Mouse (Mus musculus): ENCODE measurements around the gene Kif3b. TPM values are rescaled to one million over a fixed set of nuclear protein-coding genes. Genes with fewer than 3 reads are reported as not detected.

Kif3b gene
- polyA plus RNA-seq, 1 experiment from 2014 or later = 1.9 TPM

DNA sequence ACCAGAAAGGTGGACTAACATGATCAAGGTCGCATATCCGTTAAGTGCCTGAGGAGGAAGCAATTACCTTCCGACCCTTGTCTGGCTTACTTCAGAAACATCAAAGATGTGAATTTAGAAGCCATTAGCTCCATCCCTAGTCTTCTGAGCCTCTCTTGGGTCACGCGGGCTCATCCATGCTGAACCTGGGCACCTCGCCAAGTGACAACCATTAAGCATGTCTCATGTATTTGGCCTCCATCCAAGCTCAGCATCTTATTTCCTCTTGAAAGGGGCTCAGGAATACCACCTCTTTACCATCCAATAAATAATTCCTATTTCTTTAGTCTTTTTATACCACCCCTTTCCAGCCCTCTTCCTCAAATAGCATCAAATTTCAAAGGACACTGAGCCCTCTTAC, 3.4 kb upstream of the Kif3b start:
- WGBS (ENCODE audit: insufficient replicate concordance) = 62% methylated on average over 6 of the region's 6 CpGs

DNA sequence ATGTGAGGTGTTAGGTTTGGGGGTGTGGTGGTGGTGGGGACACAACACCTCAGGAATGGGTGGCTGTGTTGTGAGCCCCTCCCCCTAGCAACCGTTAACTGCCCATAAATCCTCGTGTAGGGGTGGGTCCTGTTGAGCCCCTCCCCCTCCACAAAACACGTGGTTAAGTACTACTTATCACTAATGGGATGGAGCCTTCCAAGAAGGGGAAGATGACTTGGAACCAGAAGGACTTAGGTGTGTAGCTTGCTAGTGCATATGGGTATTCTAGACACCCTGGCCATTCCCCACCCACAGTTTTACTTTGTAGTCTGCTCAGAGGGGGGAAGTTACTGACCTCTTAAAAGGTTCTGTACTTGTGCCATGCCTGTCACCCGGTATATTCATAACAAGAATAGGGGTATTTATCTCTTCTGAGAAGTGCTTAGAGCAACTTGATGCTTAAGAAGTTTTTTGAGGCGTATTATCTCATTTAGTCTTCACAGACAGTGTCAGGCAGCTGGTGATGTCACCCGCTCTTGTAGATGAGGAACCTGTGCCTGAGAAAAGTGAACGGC, 1.2 kb downstream of the Kif3b start:
- peak; percentile 45 for ATAC-seq (ENCODE audit: low read depth)
- Histone ChIP-seq H3K27ac (ENCODE audit: low read length) (no peak overlapping the region), H3K9me3 (replicated peaks; ENCODE audit: control insufficient read depth, low read length) (no peaks in the 10 kb centered on the region), H3K9ac (ENCODE audit: low read depth, low read length) (no peak overlapping the region), H3K4me1 (ENCODE audit: control insufficient read depth, low read depth, low read length) (peaks cover 16% of the 10 kb centered on the region), H3K27me3 (ENCODE audit: control insufficient read depth, insufficient read depth, low read depth, low read length) (no peaks in the 10 kb centered on the region), H3K36me3 (ENCODE audit: control insufficient read depth, insufficient read depth) (no peaks in the 10 kb centered on the region), H3K4me3 (ENCODE audit: low read depth, low read length) (peak overlapping the region; percentile 84), H3K4me2 (ENCODE audit: low read depth, low read length) (peak overlapping the region; percentile 92)
- 23% methylated on average over 7 of the region's 7 CpGs for WGBS (ENCODE audit: insufficient replicate concordance)

More for the DNA sequence above, 3.4 kb upstream of the Kif3b start:
- no peaks in the 10 kb centered on the region for H3K36me3 ChIP-seq (ENCODE audit: control insufficient read depth, insufficient read depth)
- no peak overlapping the region for H3K27ac ChIP-seq (ENCODE audit: low read length)
- no peak overlapping the region for H3K9ac ChIP-seq (ENCODE audit: low read depth, low read length)
- no peak overlapping the region for H3K4me3 ChIP-seq (ENCODE audit: low read depth, low read length)
- no peaks in the 10 kb centered on the region for H3K27me3 ChIP-seq (ENCODE audit: control insufficient read depth, insufficient read depth, low read depth, low read length)
- H3K4me1 ChIP-seq (ENCODE audit: control insufficient read depth, low read depth, low read length) = peaks cover 16% of the 10 kb centered on the region
- ATAC-seq (ENCODE audit: low read depth) = no peak
- no peak overlapping the region for H3K4me2 ChIP-seq (ENCODE audit: low read depth, low read length)
- H3K9me3 ChIP-seq (replicated peaks; ENCODE audit: control insufficient read depth, low read length) = no peaks in the 10 kb centered on the region

GRCm38 (mm10) chr2:153295196-153295595, 4.0 kb downstream of the Kif3b start:
- 77% methylated on average over 4 of the region's 4 CpGs for WGBS (ENCODE audit: insufficient replicate concordance)
- Histone ChIP-seq H3K27me3 (ENCODE audit: control insufficient read depth, insufficient read depth, low read depth, low read length) (no peaks in the 10 kb centered on the region), H3K9ac (ENCODE audit: low read depth, low read length) (no peak overlapping the region), H3K9me3 (replicated peaks; ENCODE audit: control insufficient read depth, low read length) (no peaks in the 10 kb centered on the region), H3K4me2 (ENCODE audit: low read depth, low read length) (no peak overlapping the region), H3K4me1 (ENCODE audit: control insufficient read depth, low read depth, low read length) (peaks cover 25% of the 10 kb centered on the region), H3K27ac (ENCODE audit: low read length) (no peak overlapping the region), H3K36me3 (ENCODE audit: control insufficient read depth, insufficient read depth) (no peaks in the 10 kb centered on the region), H3K4me3 (ENCODE audit: low read depth, low read length) (no peak overlapping the region)
- ATAC-seq (ENCODE audit: low read depth) = no peak

DNA sequence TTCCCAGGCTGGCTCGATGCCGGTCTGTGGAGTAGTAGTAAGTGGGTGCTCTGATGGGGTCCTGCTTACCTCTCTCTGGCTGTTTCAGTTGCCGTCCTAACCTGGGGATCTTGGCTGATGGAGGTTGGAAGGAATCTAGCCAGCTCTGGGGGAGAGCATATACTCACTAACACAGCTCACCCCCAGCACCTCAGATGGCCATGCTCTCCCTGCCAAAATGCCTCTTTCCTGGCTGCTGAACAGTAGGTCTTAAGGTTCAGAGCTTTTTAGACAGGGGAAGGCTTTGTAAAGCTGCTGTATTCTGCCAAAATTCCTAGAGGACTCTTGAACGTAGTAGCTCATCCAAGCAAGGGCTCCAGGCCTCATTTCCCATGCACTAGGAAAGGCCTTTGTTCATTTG, 6.6 kb downstream of the Kif3b start:
- Histone ChIP-seq H3K27me3 (ENCODE audit: control insufficient read depth, insufficient read depth, low read depth, low read length) (no peaks in the 10 kb centered on the region), H3K4me1 (ENCODE audit: control insufficient read depth, low read depth, low read length) (peaks cover 9% of the 10 kb centered on the region), H3K9me3 (replicated peaks; ENCODE audit: control insufficient read depth, low read length) (no peaks in the 10 kb centered on the region), H3K4me3 (ENCODE audit: low read depth, low read length) (no peak overlapping the region), H3K27ac (ENCODE audit: low read length) (no peak overlapping the region), H3K9ac (ENCODE audit: low read depth, low read length) (no peak overlapping the region), H3K36me3 (ENCODE audit: control insufficient read depth, insufficient read depth) (no peaks in the 10 kb centered on the region), H3K4me2 (ENCODE audit: low read depth, low read length) (no peak overlapping the region)
- WGBS (ENCODE audit: insufficient replicate concordance) = 81% methylated on average over 4 of the region's 4 CpGs
- no peak for ATAC-seq (ENCODE audit: low read depth)

DNA sequence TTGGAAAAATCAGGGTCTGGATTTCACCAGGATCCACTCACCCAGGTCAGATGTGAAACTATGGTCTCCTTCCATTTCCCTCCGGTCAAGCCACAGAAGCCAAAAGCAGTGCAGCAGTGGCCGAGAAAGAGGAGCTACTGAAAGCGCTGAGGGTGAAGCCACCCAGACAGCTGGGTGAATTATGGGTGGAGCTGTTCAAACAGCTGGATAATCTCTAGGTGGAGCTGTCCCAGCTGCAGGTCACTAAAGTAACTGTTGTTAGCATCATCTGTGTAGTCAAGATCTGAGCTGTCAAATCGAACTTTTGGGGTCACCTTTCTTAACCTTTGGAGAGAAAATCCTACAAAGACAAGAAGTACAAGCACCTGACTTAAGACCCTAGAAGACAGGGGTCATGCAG, 7.2 kb downstream of the Kif3b start:
- WGBS (ENCODE audit: insufficient replicate concordance) = 43% methylated on average over 4 of the region's 4 CpGs
- no peak for ATAC-seq (ENCODE audit: low read depth)
- Histone ChIP-seq H3K9ac (ENCODE audit: low read depth, low read length) (no peak overlapping the region), H3K27me3 (ENCODE audit: control insufficient read depth, insufficient read depth, low read depth, low read length) (no peaks in the 10 kb centered on the region), H3K4me2 (ENCODE audit: low read depth, low read length) (no peak overlapping the region), H3K36me3 (ENCODE audit: control insufficient read depth, insufficient read depth) (no peaks in the 10 kb centered on the region), H3K27ac (ENCODE audit: low read length) (0 out of 2 replicates have a peak overlapping the region, but pooled peaks have one; percentile 11), H3K4me1 (ENCODE audit: control insufficient read depth, low read depth, low read length) (peaks cover 9% of the 10 kb centered on the region), H3K4me3 (ENCODE audit: low read depth, low read length) (no peak overlapping the region), H3K9me3 (replicated peaks; ENCODE audit: control insufficient read depth, low read length) (no peaks in the 10 kb centered on the region)

DNA sequence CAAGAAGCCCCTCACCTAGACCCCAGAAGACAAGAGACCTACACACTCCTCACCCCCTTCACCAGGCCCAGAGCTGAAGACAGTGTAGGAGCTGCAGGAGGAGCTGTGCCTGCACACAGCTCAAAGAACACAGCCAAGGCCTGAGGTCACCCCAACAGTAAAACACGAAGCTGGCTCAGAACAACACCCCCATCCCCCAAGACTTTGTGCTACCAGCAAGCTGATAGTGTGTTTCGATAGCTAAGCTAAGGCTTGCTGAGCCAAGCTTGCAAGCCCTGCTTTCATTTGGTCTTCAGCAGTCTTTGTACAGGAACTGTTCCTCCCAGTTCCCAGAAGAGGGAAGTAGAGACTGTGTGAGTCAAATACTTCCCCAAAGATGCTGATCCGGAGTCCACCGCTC, 7.7 kb downstream of the Kif3b start:
- Histone ChIP-seq H3K9ac (ENCODE audit: low read depth, low read length) (no peak overlapping the region), H3K4me2 (ENCODE audit: low read depth, low read length) (no peak overlapping the region), H3K27ac (ENCODE audit: low read length) (0 out of 2 replicates have a peak overlapping the region, but pooled peaks have one; percentile 11), H3K27me3 (ENCODE audit: control insufficient read depth, insufficient read depth, low read depth, low read length) (no peaks in the 10 kb centered on the region), H3K9me3 (replicated peaks; ENCODE audit: control insufficient read depth, low read length) (no peaks in the 10 kb centered on the region), H3K4me1 (ENCODE audit: control insufficient read depth, low read depth, low read length) (peaks cover 9% of the 10 kb centered on the region), H3K36me3 (ENCODE audit: control insufficient read depth, insufficient read depth) (no peaks in the 10 kb centered on the region), H3K4me3 (ENCODE audit: low read depth, low read length) (no peak overlapping the region)
- ATAC-seq (ENCODE audit: low read depth) = peak; percentile 41; the same call in 1 of the 2 replicates
- 29% methylated on average over 4 of the region's 4 CpGs for WGBS (ENCODE audit: insufficient replicate concordance)

DNA sequence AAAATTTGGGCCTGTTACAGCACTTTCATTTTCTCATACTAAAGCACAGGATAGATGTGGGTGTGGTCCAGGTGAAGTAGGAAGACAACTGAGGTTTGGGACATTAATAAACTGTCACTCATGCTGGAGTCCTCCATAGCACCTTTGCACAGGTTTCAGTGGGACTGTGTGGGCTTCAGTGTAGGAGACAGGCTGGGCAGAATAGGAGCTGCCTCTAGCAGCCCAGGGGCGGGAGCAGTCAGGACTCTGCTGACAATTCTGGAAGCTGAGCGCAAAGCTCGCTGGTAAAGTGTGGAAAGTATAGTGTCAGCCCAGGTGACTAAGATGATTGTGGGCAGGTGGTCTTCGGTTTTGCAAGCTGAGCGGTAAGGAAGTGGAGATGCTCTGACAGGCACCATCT, 9.9 kb downstream of the Kif3b start:
- 85% methylated on average over 5 of the region's 5 CpGs for WGBS (ENCODE audit: insufficient replicate concordance)
- Histone ChIP-seq H3K4me1 (ENCODE audit: control insufficient read depth, low read depth, low read length) (peaks cover 9% of the 10 kb centered on the region), H3K9ac (ENCODE audit: low read depth, low read length) (no peak overlapping the region)

GRCm38 (mm10) chr2:153305240-153305639, 14.0 kb downstream of the Kif3b start:
- Histone ChIP-seq H3K9me3 (replicated peaks; ENCODE audit: control insufficient read depth, low read length) (no peaks in the 10 kb centered on the region), H3K27me3 (ENCODE audit: control insufficient read depth, insufficient read depth, low read depth, low read length) (no peaks in the 10 kb centered on the region), H3K9ac (ENCODE audit: low read depth, low read length) (no peak overlapping the region), H3K36me3 (ENCODE audit: control insufficient read depth, insufficient read depth) (no peaks in the 10 kb centered on the region), H3K4me3 (ENCODE audit: low read depth, low read length) (no peak overlapping the region), H3K27ac (ENCODE audit: low read length) (no peak overlapping the region), H3K4me2 (ENCODE audit: low read depth, low read length) (no peak overlapping the region), H3K4me1 (ENCODE audit: control insufficient read depth, low read depth, low read length) (no peaks in the 10 kb centered on the region)
- WGBS (ENCODE audit: insufficient replicate concordance) = 67% methylated on average over 6 of the region's 6 CpGs
- ATAC-seq (ENCODE audit: low read depth) = no peak

More for the DNA sequence above, 9.9 kb downstream of the Kif3b start:
- Histone ChIP-seq H3K27me3 (ENCODE audit: control insufficient read depth, insufficient read depth, low read depth, low read length) (no peaks in the 10 kb centered on the region), H3K9me3 (replicated peaks; ENCODE audit: control insufficient read depth, low read length) (no peaks in the 10 kb centered on the region), H3K4me3 (ENCODE audit: low read depth, low read length) (no peak overlapping the region), H3K4me2 (ENCODE audit: low read depth, low read length) (no peak overlapping the region), H3K27ac (ENCODE audit: low read length) (no peak overlapping the region), H3K36me3 (ENCODE audit: control insufficient read depth, insufficient read depth) (no peaks in the 10 kb centered on the region)
- ATAC-seq (ENCODE audit: low read depth) = no peak

DNA sequence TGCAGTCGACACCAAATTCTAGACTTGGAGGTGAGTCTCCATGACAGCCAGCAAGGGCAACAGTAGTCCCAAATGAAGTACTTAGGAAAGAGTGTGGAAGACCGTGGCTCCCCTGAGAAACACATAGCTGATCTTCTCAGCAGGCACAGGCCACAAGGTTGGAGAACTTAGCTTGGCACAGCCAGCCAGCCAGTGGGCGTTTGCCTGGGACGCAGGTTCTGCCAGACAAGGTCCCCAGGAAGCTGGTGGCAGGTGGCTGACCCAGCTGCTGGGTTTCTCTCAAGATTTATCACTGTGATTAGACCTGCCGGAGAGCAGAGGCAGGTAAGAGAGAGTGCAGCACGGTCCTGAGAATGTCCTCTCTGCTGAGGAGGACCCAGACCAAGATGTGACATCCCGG, 17.4 kb downstream of the Kif3b start:
- ATAC-seq (ENCODE audit: low read depth) = no peak
- H3K4me3 ChIP-seq (ENCODE audit: low read depth, low read length) = no peak overlapping the region
- H3K27ac ChIP-seq (ENCODE audit: low read length) = no peak overlapping the region
- no peaks in the 10 kb centered on the region for H3K36me3 ChIP-seq (ENCODE audit: control insufficient read depth, insufficient read depth)
- H3K9ac ChIP-seq (ENCODE audit: low read depth, low read length) = no peak overlapping the region
- H3K4me2 ChIP-seq (ENCODE audit: low read depth, low read length) = no peak overlapping the region
- WGBS (ENCODE audit: insufficient replicate concordance) = 71% methylated on average over 7 of the region's 7 CpGs
- no peaks in the 10 kb centered on the region for H3K27me3 ChIP-seq (ENCODE audit: control insufficient read depth, insufficient read depth, low read depth, low read length)
- no peaks in the 10 kb centered on the region for H3K9me3 ChIP-seq (replicated peaks; ENCODE audit: control insufficient read depth, low read length)
- no peaks in the 10 kb centered on the region; the same call in 1 of the 2 replicates for H3K4me1 ChIP-seq (ENCODE audit: control insufficient read depth, low read depth, low read length)

Measured in liver, embryonic 16.5 days (tissue).